8 mouse cellular contexts compared by ENCODE assay signal in the genomic region with DNA sequence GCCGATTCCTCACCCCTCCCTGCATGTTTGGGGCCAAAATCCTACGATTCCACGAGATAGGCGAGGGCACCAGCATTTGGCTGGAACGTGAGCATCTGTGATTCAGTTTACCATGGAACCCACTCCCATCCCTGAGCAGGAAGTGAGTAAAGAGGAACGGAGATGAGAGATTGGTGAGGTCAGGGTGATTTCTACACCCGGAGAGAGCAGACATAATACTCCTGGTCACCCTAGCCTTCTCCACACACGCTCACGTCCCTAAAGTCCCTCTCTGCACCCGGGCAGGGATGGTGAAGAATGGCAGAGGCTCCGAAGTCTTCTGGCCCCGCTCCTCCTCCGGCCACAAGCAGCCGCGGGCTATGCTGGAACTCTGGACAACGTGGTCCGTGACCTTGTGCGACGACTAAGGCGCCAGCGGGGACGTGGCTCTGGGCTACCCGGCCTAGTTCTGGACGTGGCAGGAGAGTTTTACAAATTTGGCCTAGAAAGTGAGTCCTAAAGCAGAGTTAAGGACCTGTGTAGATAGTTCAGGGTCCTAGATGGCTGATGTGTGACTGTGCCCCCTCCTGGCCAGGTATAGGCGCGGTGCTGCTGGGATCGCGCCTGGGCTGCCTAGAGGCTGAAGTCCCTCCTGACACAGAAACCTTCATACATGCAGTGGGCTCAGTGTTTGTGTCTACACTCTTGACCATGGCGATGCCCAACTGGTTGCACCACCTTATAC. TPM values are rescaled to one million over a fixed set of nuclear protein-coding genes. Genes with fewer than 3 reads are reported as not detected.
DNase-seq lines count a peak whose midpoint lies in the region; ATAC-seq lines count a peak whose summit lies in the region.

No protein-coding gene starts in this region.

- H3K27me3 ChIP-seq in limb, embryonic 15.5 days = peaks cover 58% of the 10 kb centered on the region
- H3K27me3 ChIP-seq in stomach, embryonic 16.5 days (ENCODE audit: control insufficient read depth, insufficient read depth, low read length) = peaks cover 45% of the 10 kb centered on the region

- H3K4me1 ChIP-seq in limb, embryonic 15.5 days = peaks cover 33% of the 10 kb centered on the region
- peaks cover 11% of the 10 kb centered on the region for H3K4me1 ChIP-seq in stomach, embryonic 16.5 days (ENCODE audit: control insufficient read depth, insufficient read depth, low read length)

- H3K4me2 ChIP-seq in limb, embryonic 15.5 days = peak overlapping the region; percentile 25
- H3K4me2 ChIP-seq in stomach, embryonic 16.5 days (ENCODE audit: low read depth, low read length) = peak overlapping the region; percentile 51

- no peak for ATAC-seq in limb, embryonic 15.5 days (ENCODE audit: insufficient number of reproducible peaks, low FRiP score, low TSS enrichment, low read depth)
- ATAC-seq in stomach, embryonic 16.5 days (ENCODE audit: insufficient read depth, low FRiP score) = peak; percentile 51; the same call in 1 of the 2 replicates

- H3K9me3 ChIP-seq in limb, embryonic 15.5 days = no peaks in the 10 kb centered on the region
- H3K9me3 ChIP-seq in stomach, embryonic 16.5 days (replicated peaks; ENCODE audit: control insufficient read depth, low read length) = no peaks in the 10 kb centered on the region

- peak overlapping the region; percentile 17 for H3K4me3 ChIP-seq in limb, embryonic 15.5 days
- H3K4me3 ChIP-seq in stomach, embryonic 16.5 days (replicated peaks; ENCODE audit: low read length) = peak overlapping the region; percentile 31

- peaks cover 22% of the 10 kb centered on the region for H3K36me3 ChIP-seq in limb, embryonic 15.5 days
- H3K36me3 ChIP-seq in stomach, embryonic 16.5 days (ENCODE audit: control insufficient read depth, insufficient read depth, low read length) = 0 out of 2 replicates have a peak, but pooled peaks cover 2% of the 10 kb centered on the region

- peak; percentile 20 for DNase-seq in adrenal gland, postnatal 25 days
- no peak for DNase-seq in adrenal gland, postnatal 4 days (ENCODE audit: low spot score in 2 of 2)
- peak; percentile 37 for DNase-seq in thymus, postnatal 14 days
- no peak for DNase-seq in thymus, adult 18-20 months
- no peak for DNase-seq in gastrocnemius, postnatal 14 days
- no peak for DNase-seq in cerebellum, adult 18-20 months

- intact Hi-C loops in gastrocnemius, postnatal 14 days (cut with DNase I; ENCODE audit: low total_unique reads) = no loop called here

- H3K27ac ChIP-seq in limb, embryonic 15.5 days = no peak overlapping the region
- H3K27ac ChIP-seq in stomach, embryonic 16.5 days (ENCODE audit: low read length) = no peak overlapping the region

- 0 out of 2 replicates have a peak overlapping the region, but pooled peaks have one; percentile 5 for H3K9ac ChIP-seq in limb, embryonic 15.5 days
- peak overlapping the region; percentile 43 for H3K9ac ChIP-seq in stomach, embryonic 16.5 days (ENCODE audit: low read length)

- 2% methylated on average over 29 of the region's 29 CpGs for WGBS in limb, embryonic 15.5 days
- 3% methylated on average over 29 of the region's 29 CpGs for WGBS in stomach, embryonic 16.5 days

RNA-seq across cellular contexts. Expression of a gene that starts 1.5 kb away (rescaled TPM):
- total RNA-seq in adrenal gland, postnatal 25 days (2021) = 0.33 TPM in 1 of 2 replicates, not detected in the other
- 1 to 10 TPM; 1.1 to 1.2 TPM for total RNA-seq in adrenal gland, postnatal 4 days (2021)
- polyA plus RNA-seq in limb, embryonic 15.5 days (2015; fragmentation: Nextera tagmentation; extraction: Ambion mirVana) = 0.12 and 0.32 TPM in 2 replicates
- 0.21 and 0.37 TPM in 2 replicates for polyA plus RNA-seq in stomach, embryonic 16.5 days (2015; fragmentation: Nextera tagmentation; extraction: Ambion mirVana)
- total RNA-seq in gastrocnemius, postnatal 14 days (2021) = under 1 TPM; 0.10 to 0.16 TPM

RNA-seq across cellular contexts. Expression of a gene that starts 8.2 kb away (rescaled TPM):
- total RNA-seq in adrenal gland, postnatal 25 days (2021) = 0.49 TPM in 1 of 2 replicates, not detected in the other
- total RNA-seq in adrenal gland, postnatal 4 days (2021) = under 1 TPM; 0.40 to 0.53 TPM
- 1.9 and 2.0 TPM in 2 replicates for polyA plus RNA-seq in limb, embryonic 15.5 days (2015; fragmentation: Nextera tagmentation; extraction: Ambion mirVana)
- polyA plus RNA-seq in stomach, embryonic 16.5 days (2015; fragmentation: Nextera tagmentation; extraction: Ambion mirVana) = 1.3 and 1.5 TPM in 2 replicates
- total RNA-seq in gastrocnemius, postnatal 14 days (2021) = under 1 TPM; 0.27 to 0.43 TPM

RNA-seq across cellular contexts. Expression of a gene that starts 8.3 kb away (rescaled TPM):
- total RNA-seq in adrenal gland, postnatal 25 days (2021) = 17.6 and 23.0 TPM in 2 replicates
- 10 to 100 TPM; 20.5 to 23.2 TPM for total RNA-seq in adrenal gland, postnatal 4 days (2021)
- polyA plus RNA-seq in limb, embryonic 15.5 days (2015; fragmentation: Nextera tagmentation; extraction: Ambion mirVana) = 58.6 and 61.8 TPM in 2 replicates
- 49.4 and 49.5 TPM in 2 replicates for polyA plus RNA-seq in stomach, embryonic 16.5 days (2015; fragmentation: Nextera tagmentation; extraction: Ambion mirVana)
- total RNA-seq in gastrocnemius, postnatal 14 days (2021) = 10 to 100 TPM; 11.1 to 14.8 TPM

RNA-seq across cellular contexts. Expression of a gene that starts 10.4 kb away (rescaled TPM):
- total RNA-seq in adrenal gland, postnatal 25 days (2021) = 8.6 and 10.9 TPM in 2 replicates
- 10 to 100 TPM; 11.3 to 12.1 TPM for total RNA-seq in adrenal gland, postnatal 4 days (2021)
- 1.2 and 1.7 TPM in 2 replicates for polyA plus RNA-seq in limb, embryonic 15.5 days (2015; fragmentation: Nextera tagmentation; extraction: Ambion mirVana)
- 0.66 and 0.72 TPM in 2 replicates for polyA plus RNA-seq in stomach, embryonic 16.5 days (2015; fragmentation: Nextera tagmentation; extraction: Ambion mirVana)
- total RNA-seq in gastrocnemius, postnatal 14 days (2021) = 1 to 10 TPM in 1 of 2 experiments, under 1 TPM in 1; 0.82 to 1.2 TPM

RNA-seq across cellular contexts. Expression of a gene that starts 13.8 kb away (rescaled TPM):
- total RNA-seq in adrenal gland, postnatal 25 days (2021) = 218 and 247 TPM in 2 replicates
- 100 to 1,000 TPM; 444 to 449 TPM for total RNA-seq in adrenal gland, postnatal 4 days (2021)
- polyA plus RNA-seq in limb, embryonic 15.5 days (2015; fragmentation: Nextera tagmentation; extraction: Ambion mirVana) = 1,296 and 1,322 TPM in 2 replicates
- polyA plus RNA-seq in stomach, embryonic 16.5 days (2015; fragmentation: Nextera tagmentation; extraction: Ambion mirVana) = 1,208 and 1,239 TPM in 2 replicates
- total RNA-seq in gastrocnemius, postnatal 14 days (2021) = 10 to 100 TPM; 62.5 to 84.0 TPM

Comparison
In these comparisons a context has a peak if more than half of its experiments do, and no peak if none do; other contexts are left out.
1. DNase-seq: peak in adrenal gland, postnatal 25 days (single experiment) and thymus, postnatal 14 days (single experiment); none in adrenal gland, postnatal 4 days (0 of 2), thymus, adult 18-20 months (0 of 2), gastrocnemius, postnatal 14 days (single experiment) and cerebellum, adult 18-20 months (0 of 2).